10 mouse cellular contexts compared by ENCODE assay signal in the genomic region with DNA sequence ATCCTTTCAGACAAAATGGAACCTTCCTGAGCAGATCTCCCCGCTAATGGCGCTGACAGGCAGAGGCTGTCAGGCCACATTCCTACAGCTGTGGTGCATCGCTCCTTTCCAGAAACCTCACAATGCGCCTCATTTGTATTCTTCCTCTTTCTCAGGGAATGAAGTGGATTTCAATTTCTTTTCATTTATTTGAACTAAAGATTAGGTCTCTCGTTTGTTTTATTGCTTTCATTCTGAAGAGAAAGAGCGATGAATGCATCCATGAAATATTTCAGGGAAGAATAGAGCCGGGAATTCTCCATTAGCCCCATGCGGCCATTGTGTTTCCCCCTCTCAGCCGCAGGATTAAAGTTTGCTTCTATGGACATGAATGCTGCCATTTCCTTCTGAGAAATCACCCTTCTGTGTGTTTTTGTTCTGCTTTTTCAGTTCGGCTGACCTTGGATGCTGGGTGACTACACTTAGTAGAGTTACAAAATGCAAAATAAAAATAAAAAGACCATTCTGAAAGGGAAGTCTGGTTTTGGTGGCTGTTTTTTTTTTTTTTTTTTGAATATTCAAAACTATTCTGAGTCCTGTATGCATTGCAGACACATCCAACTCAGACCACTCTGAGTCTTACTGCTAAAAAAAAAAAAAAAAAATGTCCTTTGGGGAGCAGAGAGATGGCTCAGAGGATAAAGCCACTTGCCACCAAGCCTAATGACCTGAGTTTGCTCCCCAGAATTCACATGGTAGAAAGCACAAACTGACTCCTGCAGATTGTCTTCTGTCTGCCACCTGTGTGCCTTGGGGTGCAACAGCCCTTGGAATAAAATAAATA.
DNase-seq lines count a peak whose midpoint lies in the region; ATAC-seq and TF ChIP-seq lines count a peak whose summit lies in the region.
"Had no signal": no experiment of that assay in that cellular context is flagged by ENCODE, and none has a peak within 500 bp of the region (broad histone marks: within the 10 kb centered on the region; RNA-seq: fewer than 3 reads in every experiment).

No protein-coding gene starts in this region.

- TF ChIP-seq CTCF in brain, embryonic 14.5 days (IDR thresholded peaks at IDR 0.05; ENCODE audit: borderline replicate concordance, extremely low read depth, insufficient read depth, insufficient read length): no peak

- H3K27me3 ChIP-seq in embryonic facial prominence, embryonic 10.5 days (replicated peaks; ENCODE audit: low read depth, poor library complexity, severe bottlenecking): 0 out of 2 replicates have a peak, but pooled peaks cover 3% of the 10 kb centered on the region
- peaks cover 2% of the 10 kb centered on the region; the same call in 1 of the 2 replicates for H3K27me3 ChIP-seq in hindbrain, embryonic 12.5 days
- H3K27me3 ChIP-seq in midbrain, embryonic 15.5 days (replicated peaks): no peaks in the 10 kb centered on the region
- H3K27me3 ChIP-seq: heart, embryonic 12.5 days had no signal

- DNase-seq in brain, embryonic 14.5 days (ENCODE audit: low read depth): peak; percentile 92
- peak; percentile 27 for DNase-seq in embryonic facial prominence, embryonic 10.5 days (ENCODE audit: low spot score)
- DNase-seq in urinary bladder, adult 2 months (ENCODE audit: low spot score): no peak
- no peak for DNase-seq in kidney, adult 11 months
- DNase-seq in cerebellum, adult 9-10 months: no peak
- DNase-seq: kidney, adult 2 months; thymus, postnatal 14 days had no signal

- peak overlapping the region; percentile 21; the same call in 1 of the 2 replicates for H3K27ac ChIP-seq in embryonic facial prominence, embryonic 10.5 days (replicated peaks)
- peak overlapping the region; percentile 53 for H3K27ac ChIP-seq in hindbrain, embryonic 12.5 days
- H3K27ac ChIP-seq in midbrain, embryonic 15.5 days: peak overlapping the region; percentile 64

- TF ChIP-seq POLR2A in brain, embryonic 14.5 days (IDR thresholded peaks at IDR 0.05; ENCODE audit: borderline replicate concordance, extremely low read depth, insufficient read depth, insufficient read length, poor library complexity, severe bottlenecking): no peak

- H3K9ac ChIP-seq in hindbrain, embryonic 12.5 days: no peak overlapping the region
- H3K9ac ChIP-seq in midbrain, embryonic 15.5 days: no peak overlapping the region; the same call in 1 of the 2 replicates
- H3K9ac ChIP-seq: heart, embryonic 12.5 days had no signal

- H3K4me3 ChIP-seq in embryonic facial prominence, embryonic 10.5 days: no peak overlapping the region
- no peak overlapping the region for H3K4me3 ChIP-seq in hindbrain, embryonic 12.5 days
- H3K4me3 ChIP-seq in midbrain, embryonic 15.5 days: no peak overlapping the region
- H3K4me3 ChIP-seq: heart, embryonic 12.5 days had no signal

- H3K4me2 ChIP-seq in hindbrain, embryonic 12.5 days (replicated peaks): no peak overlapping the region
- H3K4me2 ChIP-seq in midbrain, embryonic 15.5 days: no peak overlapping the region
- H3K4me2 ChIP-seq: heart, embryonic 12.5 days had no signal

- ATAC-seq in hindbrain, embryonic 12.5 days (ENCODE audit: low FRiP score): peak; percentile 79
- peak; percentile 78 for ATAC-seq in midbrain, embryonic 15.5 days (replicated peaks)

- H3K9me3 ChIP-seq in embryonic facial prominence, embryonic 10.5 days: no peaks in the 10 kb centered on the region
- H3K9me3 ChIP-seq in hindbrain, embryonic 12.5 days (replicated peaks): no peaks in the 10 kb centered on the region
- no peaks in the 10 kb centered on the region for H3K9me3 ChIP-seq in midbrain, embryonic 15.5 days
- H3K9me3 ChIP-seq: heart, embryonic 12.5 days had no signal

- H3K4me1 ChIP-seq in embryonic facial prominence, embryonic 10.5 days: peaks cover 9% of the 10 kb centered on the region
- peaks cover 7% of the 10 kb centered on the region for H3K4me1 ChIP-seq in hindbrain, embryonic 12.5 days
- H3K4me1 ChIP-seq in midbrain, embryonic 15.5 days: peaks cover 12% of the 10 kb centered on the region
- H3K4me1 ChIP-seq: heart, embryonic 12.5 days had no signal

- H3K36me3 ChIP-seq in embryonic facial prominence, embryonic 10.5 days (replicated peaks): no peaks in the 10 kb centered on the region
- no peaks in the 10 kb centered on the region for H3K36me3 ChIP-seq in hindbrain, embryonic 12.5 days
- H3K36me3 ChIP-seq in midbrain, embryonic 15.5 days (replicated peaks): no peaks in the 10 kb centered on the region
- H3K36me3 ChIP-seq: heart, embryonic 12.5 days had no signal

- WGBS in embryonic facial prominence, embryonic 10.5 days: 60% methylated on average over 10 of the region's 10 CpGs
- WGBS in hindbrain, embryonic 12.5 days: 29% methylated on average over 10 of the region's 10 CpGs
- WGBS in midbrain, embryonic 15.5 days: 6% methylated on average over 10 of the region's 10 CpGs

Comparison
In these comparisons a context has a peak if more than half of its experiments do, and no peak if none do; other contexts are left out.
1. DNase-seq: peak in brain, embryonic 14.5 days (single experiment) and embryonic facial prominence, embryonic 10.5 days (single experiment); none in urinary bladder, adult 2 months (single experiment), kidney, adult 11 months (single experiment) and cerebellum, adult 9-10 months (single experiment).
2. Peak in every context shown above with its lines, with median percentiles within 50 percentile points of each other: H3K27ac ChIP-seq.